Mouse (Mus musculus) thymus, adult 2 months (tissue): ENCODE measurements around the gene Eif2b2. TPM values are rescaled to one million over a fixed set of nuclear protein-coding genes. Genes with fewer than 3 reads are reported as not detected.

ENCODE experiments used
- DNase-seq: peaks from one replicate; pipeline ENCODE4 v3.0.0; 2021
- H3K27ac ChIP-seq: fragments of 200-500 bp; 2 replicates; pipeline ENCODE4 v1.5.1; 2012; ENCODE audit warnings: low read length, control low read depth; ENCODE audit not compliant: control insufficient read depth, insufficient read depth
- H3K27me3 ChIP-seq: fragments of 200-500 bp; 2 replicates; pipeline ENCODE4 v1.6.1; 2012; ENCODE audit warnings: mild to moderate bottlenecking, low read length, moderate library complexity, mixed read lengths; ENCODE audit not compliant: control insufficient read depth, insufficient read depth
- H3K36me3 ChIP-seq: fragments of 200-500 bp; 2 replicates; pipeline ENCODE4 v1.6.1; 2012; ENCODE audit warnings: mild to moderate bottlenecking, low read length, moderate library complexity; ENCODE audit not compliant: control insufficient read depth, insufficient read depth
- H3K4me1 ChIP-seq: fragments of 200-500 bp; replicated peaks from 2 replicates; pipeline ENCODE4 v1.6.1; 2012; ENCODE audit warnings: low read length; ENCODE audit not compliant: control insufficient read depth, insufficient read depth
- H3K4me3 ChIP-seq: fragments of 200-500 bp; 2 replicates; pipeline ENCODE4 v1.5.1; 2012; ENCODE audit warnings: mild to moderate bottlenecking, low read length, control low read depth, moderate library complexity; ENCODE audit not compliant: control insufficient read depth, insufficient read depth
- CTCF ChIP-seq: fragments of 200-500 bp; IDR thresholded peaks from 2 replicates; pipeline ENCODE4 v1.5.1; 2012; ENCODE audit warnings: mild to moderate bottlenecking, control low read depth, low read length, moderate library complexity, borderline replicate concordance; ENCODE audit not compliant: control insufficient read depth, poor library complexity, insufficient read depth; ENCODE audit errors: extremely low read depth
- POLR2A ChIP-seq: fragments of 200-500 bp; IDR thresholded peaks from 2 replicates; pipeline ENCODE4 v1.6.1; 2012; ENCODE audit warnings: mild to moderate bottlenecking, low read length, control low read depth, moderate library complexity; ENCODE audit not compliant: control insufficient read depth, poor library complexity, insufficient read depth; ENCODE audit errors: extremely low read depth
- WGBS: fragments of 180-500 bp; shearing (Covaris S2); methylation state at CpG from one replicate; pipeline ENCODE4 v1.1.7; 2018; 5-methylcytosine and 5-hydroxymethylcytosine counted together
- polyA plus RNA-seq: library from polyadenylated mRNA; depleted of rRNA; stranded (reverse); fragments of >200 nt; gene quantifications from 2 replicates; pipeline ENCODE4 v1.2.3, GENCODE M21; 2012; rRNA removed

The Eif2b2 gene
- polyA plus RNA-seq, result 191 and 250 TPM in 2 replicates

GRCm38 (mm10) chr12:85219236-85219904, at the start of gene Eif2b2:
TSS of gene Eif2b2 (plus strand) at chr12:85219481.
- Histone ChIP-seq H3K27ac (peak within 1 kb of the TSS; percentile 16; the same call in 1 of the 2 replicates), H3K4me1 (peaks cover 15% of the 10 kb centered on the region), H3K27me3 (no peaks in the 10 kb centered on the region), H3K36me3 (peaks cover 17% of the 10 kb centered on the region), H3K4me3 (peak within 1 kb of the TSS; percentile 58)
- WGBS, result under 1% methylated on average over 54 of the region's 54 CpGs
- DNase-seq, result peak; percentile 96
- 0 out of 2 replicates have a peak, but pooled peaks have one; percentile 3 for TF ChIP-seq CTCF
- peak; percentile 86 for TF ChIP-seq POLR2A

- H3K4me1 ChIP-seq, result peaks cover 3% of the 10 kb centered on the region; the same call in 1 of the 2 replicates
- TF ChIP-seq POLR2A (no peak), CTCF (no peak)
- no peak for DNase-seq
- H3K4me3 ChIP-seq, result no peak overlapping the region
- no peak overlapping the region for H3K27ac ChIP-seq
- WGBS, result 83% methylated on average over 3 of the region's 3 CpGs
- no peaks in the 10 kb centered on the region for H3K36me3 ChIP-seq
- H3K27me3 ChIP-seq, result no peaks in the 10 kb centered on the region
Measured at GRCm38 (mm10) chr12:85169877-85170276, 49.4 kb upstream of the Eif2b2 start.

- no peaks in the 10 kb centered on the region for H3K27me3 ChIP-seq
- H3K27ac ChIP-seq, result no peak overlapping the region
- H3K4me3 ChIP-seq, result no peak overlapping the region
- no peaks in the 10 kb centered on the region for H3K36me3 ChIP-seq
- WGBS, result 94% methylated on average over 11 of the region's 11 CpGs
- no peak for DNase-seq
- TF ChIP-seq CTCF, result no peak
- TF ChIP-seq POLR2A, result no peak
- peaks cover 3% of the 10 kb centered on the region; the same call in 1 of the 2 replicates for H3K4me1 ChIP-seq
Measured at GRCm38 (mm10) chr12:85170284-85170947, 48.9 kb upstream of the Eif2b2 start.

GRCm38 (mm10) chr12:85170948-85171307, 48.4 kb upstream of the Eif2b2 start:
- WGBS, result 89% methylated on average over 3 of the region's 3 CpGs
- no peak for TF ChIP-seq POLR2A
- no peak for TF ChIP-seq CTCF

GRCm38 (mm10) chr12:85174016-85174415, 45.3 kb upstream of the Eif2b2 start:
- 92% methylated on average over 7 of the region's 7 CpGs for WGBS
- DNase-seq, result no peak
- peaks cover 18% of the 10 kb centered on the region for H3K4me1 ChIP-seq

More at GRCm38 (mm10) chr12:85170948-85171307, 48.4 kb upstream of the Eif2b2 start:
- Histone ChIP-seq H3K36me3 (no peaks in the 10 kb centered on the region), H3K27ac (no peak overlapping the region), H3K4me3 (no peak overlapping the region), H3K27me3 (no peaks in the 10 kb centered on the region), H3K4me1 (peaks cover 3% of the 10 kb centered on the region; the same call in 1 of the 2 replicates)
- no peak for DNase-seq

GRCm38 (mm10) chr12:85175087-85175675, 44.1 kb upstream of the Eif2b2 start:
- Histone ChIP-seq H3K4me1 (peaks cover 14% of the 10 kb centered on the region), H3K4me3 (no peak overlapping the region), H3K27ac (no peak overlapping the region), H3K27me3 (no peaks in the 10 kb centered on the region), H3K36me3 (no peaks in the 10 kb centered on the region)
- TF ChIP-seq CTCF (no peak), POLR2A (no peak)
- 96% methylated on average over 16 of the region's 16 CpGs for WGBS
- DNase-seq, result no peak

More at GRCm38 (mm10) chr12:85174016-85174415, 45.3 kb upstream of the Eif2b2 start:
- Histone ChIP-seq H3K27me3 (no peaks in the 10 kb centered on the region), H3K27ac (no peak overlapping the region), H3K4me3 (no peak overlapping the region), H3K36me3 (no peaks in the 10 kb centered on the region)
- no peak for TF ChIP-seq CTCF
- TF ChIP-seq POLR2A, result no peak
